In genomic region chr5:143386797-143387621, GRCm38 (mm10) we compare ENCODE assay signal across 9 mouse cellular contexts. TPM values are rescaled to one million over a fixed set of nuclear protein-coding genes. Genes with fewer than 3 reads are reported as not detected.
DNase-seq lines count a peak whose midpoint lies in the region; ATAC-seq and TF ChIP-seq lines count a peak whose summit lies in the region.
"Had no signal": no experiment of that assay in that cellular context is flagged by ENCODE, and none has a peak within 500 bp of the region (broad histone marks: within the 10 kb centered on the region; RNA-seq: fewer than 3 reads in every experiment).

No protein-coding gene starts in this region.

- 0 out of 2 replicates have a peak, but pooled peaks have one; percentile 4 for ATAC-seq in forebrain, embryonic 15.5 days (replicated peaks)
- ATAC-seq in limb, embryonic 14.5 days (ENCODE audit: low FRiP score, low read depth), result no peak
- ATAC-seq in midbrain, postnatal 0 days (ENCODE audit: low FRiP score), result no peak
- ATAC-seq in inflammation-experienced regulatory T-cells, adult 6 months, result no peak

- TF ChIP-seq EP300 in heart, adult 2 months (IDR thresholded peaks at IDR 0.05; ENCODE audit: insufficient read depth, low read depth, low read length), result no peak
- TF ChIP-seq EP300 in ES-Bruce4 (IDR thresholded peaks at IDR 0.05; ENCODE audit: insufficient read depth, low read depth, low read length), result no peak

- H3K27me3 ChIP-seq in heart, adult 2 months (ENCODE audit: control insufficient read depth, insufficient read depth, low read length), result peaks cover 2% of the 10 kb centered on the region
- no peaks in the 10 kb centered on the region for H3K27me3 ChIP-seq in ES-Bruce4 (ENCODE audit: control insufficient read depth, insufficient read depth, low read length, poor library complexity, severe bottlenecking)
- peaks cover 15% of the 10 kb centered on the region for H3K27me3 ChIP-seq in forebrain, embryonic 15.5 days
- H3K27me3 ChIP-seq in limb, embryonic 14.5 days (ENCODE audit: control insufficient read depth, insufficient read depth, low read length), result peaks cover 13% of the 10 kb centered on the region; the same call in 1 of the 2 replicates
- peaks cover 15% of the 10 kb centered on the region for H3K27me3 ChIP-seq in midbrain, postnatal 0 days (ENCODE audit: insufficient read depth, low read length)

- peak overlapping the region; percentile 10; the same call in 1 of the 2 replicates for H3K4me3 ChIP-seq in heart, adult 2 months
- H3K4me3 ChIP-seq in ES-Bruce4 (ENCODE audit: low read depth, low read length), result peak overlapping the region; percentile 66
- H3K4me3 ChIP-seq in forebrain, embryonic 15.5 days, result peak overlapping the region; percentile 28
- H3K4me3 ChIP-seq in limb, embryonic 14.5 days (replicated peaks; ENCODE audit: low read length), result peak overlapping the region; percentile 28
- H3K4me3 ChIP-seq in midbrain, postnatal 0 days (ENCODE audit: low read depth, low read length), result peak overlapping the region; percentile 39

- no peaks in the 10 kb centered on the region for H3K9me3 ChIP-seq in ES-Bruce4 (replicated peaks; ENCODE audit: control insufficient read depth, insufficient read depth, low read length, poor library complexity, severe bottlenecking)
- H3K9me3 ChIP-seq in forebrain, embryonic 15.5 days, result no peaks in the 10 kb centered on the region
- no peaks in the 10 kb centered on the region for H3K9me3 ChIP-seq in limb, embryonic 14.5 days (ENCODE audit: control insufficient read depth, low read length)
- no peaks in the 10 kb centered on the region for H3K9me3 ChIP-seq in midbrain, postnatal 0 days (ENCODE audit: low read length)

- H3K4me1 ChIP-seq in heart, adult 2 months (ENCODE audit: control insufficient read depth, insufficient read depth, low read length), result no peaks in the 10 kb centered on the region
- no peaks in the 10 kb centered on the region for H3K4me1 ChIP-seq in ES-Bruce4 (ENCODE audit: control insufficient read depth, insufficient read depth, low read length)
- peaks cover 3% of the 10 kb centered on the region; the same call in 1 of the 2 replicates for H3K4me1 ChIP-seq in forebrain, embryonic 15.5 days
- H3K4me1 ChIP-seq in limb, embryonic 14.5 days (ENCODE audit: control insufficient read depth, insufficient read depth, low read length), result peaks cover 5% of the 10 kb centered on the region; the same call in 1 of the 2 replicates
- H3K4me1 ChIP-seq in midbrain, postnatal 0 days (ENCODE audit: insufficient read depth, low read length), result no peaks in the 10 kb centered on the region

- no peak for DNase-seq in heart, adult 2 months
- DNase-seq in heart, adult 18-20 months, result no peak
- no peak for DNase-seq in limb, embryonic 14.5 days (ENCODE audit: low spot score)
- peak; percentile 31 for DNase-seq in midbrain, postnatal 0 days (ENCODE audit: low spot score)
- no peak for DNase-seq in frontal cortex, postnatal 36 days (ENCODE audit: low spot score in 2 of 2)

- intact Hi-C loops in heart, adult 2 months (cut with DNase I), result no loop called here

- no peaks in the 10 kb centered on the region for H3K79me2 ChIP-seq in heart, adult 2 months (replicated peaks; ENCODE audit: control insufficient read depth, insufficient read depth, low read length)

- H3K9ac ChIP-seq in heart, adult 2 months (ENCODE audit: low read depth, low read length), result no peak overlapping the region
- H3K9ac ChIP-seq in ES-Bruce4 (ENCODE audit: low read depth, poor library complexity, severe bottlenecking), result peak overlapping the region; percentile 18; the same call in 1 of the 2 replicates
- no peak overlapping the region for H3K9ac ChIP-seq in forebrain, embryonic 15.5 days (replicated peaks)
- H3K9ac ChIP-seq in limb, embryonic 14.5 days (ENCODE audit: low read depth, low read length, severe bottlenecking), result peak overlapping the region; percentile 38; the same call in 1 of the 2 replicates
- peak overlapping the region; percentile 33; the same call in 1 of the 2 replicates for H3K9ac ChIP-seq in midbrain, postnatal 0 days (replicated peaks; ENCODE audit: low read length, poor library complexity, severe bottlenecking)

- H3K4me2 ChIP-seq in forebrain, embryonic 15.5 days (replicated peaks), result peak overlapping the region; percentile 49
- peak overlapping the region; percentile 54 for H3K4me2 ChIP-seq in limb, embryonic 14.5 days (replicated peaks; ENCODE audit: low read depth, low read length, severe bottlenecking)
- H3K4me2 ChIP-seq in midbrain, postnatal 0 days (ENCODE audit: low read depth, low read length, poor library complexity, severe bottlenecking), result peak overlapping the region; percentile 83

- WGBS in heart, adult 2 months, result 9% methylated on average over 39 of the region's 39 CpGs
- 8% methylated on average over 38 of the region's 39 CpGs for WGBS in forebrain, embryonic 15.5 days
- WGBS in limb, embryonic 14.5 days, result 10% methylated on average over 38 of the region's 39 CpGs
- 12% methylated on average over 39 of the region's 39 CpGs for WGBS in midbrain, postnatal 0 days

- H3K27ac ChIP-seq in heart, adult 2 months, result no peak overlapping the region
- H3K27ac ChIP-seq in ES-Bruce4 (ENCODE audit: insufficient read depth, low read length), result no peak overlapping the region
- no peak overlapping the region for H3K27ac ChIP-seq in forebrain, embryonic 15.5 days (replicated peaks)
- no peak overlapping the region for H3K27ac ChIP-seq in limb, embryonic 14.5 days (replicated peaks; ENCODE audit: low read depth, low read length)
- H3K27ac ChIP-seq in midbrain, postnatal 0 days (ENCODE audit: low read depth, low read length), result no peak overlapping the region

- no peak for TF ChIP-seq CTCF in heart, adult 2 months (IDR thresholded peaks at IDR 0.05)
- TF ChIP-seq CTCF in ES-Bruce4 (IDR thresholded peaks at IDR 0.05; ENCODE audit: low read depth, low read length), result peak; percentile 39
- peak; percentile 41 for TF ChIP-seq CTCF in midbrain, postnatal 0 days (IDR thresholded peaks at IDR 0.05)

- TF ChIP-seq POLR2A in heart, adult 2 months (IDR thresholded peaks at IDR 0.05; ENCODE audit: insufficient read depth, low read depth, low read length), result no peak
- TF ChIP-seq POLR2A in ES-Bruce4 (IDR thresholded peaks at IDR 0.05; ENCODE audit: insufficient read depth, low read length), result no peak
- no peak for TF ChIP-seq POLR2A in limb, embryonic 14.5 days (IDR thresholded peaks at IDR 0.05; ENCODE audit: borderline replicate concordance, extremely low read depth, insufficient read depth, insufficient read length)

- no peaks in the 10 kb centered on the region for H3K36me3 ChIP-seq in heart, adult 2 months (ENCODE audit: control insufficient read depth, insufficient read depth, low read length)
- no peaks in the 10 kb centered on the region for H3K36me3 ChIP-seq in ES-Bruce4 (ENCODE audit: control insufficient read depth, insufficient read depth, low read length, poor library complexity, severe bottlenecking)
- no peaks in the 10 kb centered on the region for H3K36me3 ChIP-seq in forebrain, embryonic 15.5 days
- H3K36me3 ChIP-seq in limb, embryonic 14.5 days (ENCODE audit: control insufficient read depth, insufficient read depth, low read length), result no peaks in the 10 kb centered on the region
- H3K36me3 ChIP-seq in midbrain, postnatal 0 days (ENCODE audit: insufficient read depth, low read length), result no peaks in the 10 kb centered on the region

RNA-seq across cellular contexts. Expression of gene Kdelr2, which starts 16.6 kb away (rescaled TPM):
- 10 to 100 TPM; 49.6 to 52.3 TPM for total RNA-seq in heart, adult 2 months (2021)
- 50.5 and 76.6 TPM in 2 replicates for polyA plus RNA-seq in heart, adult 2 months (2012; rRNA removed)
- total RNA-seq in heart, adult 18-20 months (2021), result 10 to 100 TPM; 48.7 to 49.0 TPM
- 80.1 and 80.4 TPM in 2 replicates for polyA plus RNA-seq in ES-Bruce4 (2011; ENCODE audit: insufficient read depth, insufficient read length, low read depth, missing spikeins)
- polyA plus RNA-seq in forebrain, embryonic 15.5 days (2015; fragmentation: Nextera tagmentation; extraction: Ambion mirVana), result 117 and 128 TPM in 2 replicates
- 189 and 268 TPM in 2 replicates for polyA plus RNA-seq in limb, embryonic 14.5 days (2012; rRNA removed)
- polyA plus RNA-seq in limb, embryonic 14.5 days (2014; fragmentation: Nextera tagmentation; extraction: Ambion mirVana), result 463 and 493 TPM in 2 replicates
- total RNA-seq in midbrain, postnatal 0 days (2014; rRNA removed), result 82.4 and 97.3 TPM in 2 replicates
- 128 and 138 TPM in 2 replicates for polyA plus RNA-seq in midbrain, postnatal 0 days (2015; fragmentation: Nextera tagmentation; extraction: Ambion mirVana)
- 100 to 1,000 TPM in 1 of 3 experiments, 10 to 100 TPM in 2; 76.8 to 100 (median 78.4) TPM for polyA plus RNA-seq in inflammation-experienced regulatory T-cells, adult 6 months (2017; shearing (Covaris generic))

RNA-seq across cellular contexts. Expression of gene Grid2ip, which starts 29.9 kb away (rescaled TPM):
- not detected for total RNA-seq in heart, adult 2 months (2021)
- not detected in 2 replicates for polyA plus RNA-seq in heart, adult 2 months (2012; rRNA removed)
- total RNA-seq in heart, adult 18-20 months (2021), result not detected
- 0.38 and 0.57 TPM in 2 replicates for polyA plus RNA-seq in ES-Bruce4 (2011; ENCODE audit: insufficient read depth, insufficient read length, low read depth, missing spikeins)
- 0.42 and 0.88 TPM in 2 replicates for polyA plus RNA-seq in forebrain, embryonic 15.5 days (2015; fragmentation: Nextera tagmentation; extraction: Ambion mirVana)
- polyA plus RNA-seq in limb, embryonic 14.5 days (2012; rRNA removed), result 1.5 and 2.2 TPM in 2 replicates
- 0.51 and 0.89 TPM in 2 replicates for polyA plus RNA-seq in limb, embryonic 14.5 days (2014; fragmentation: Nextera tagmentation; extraction: Ambion mirVana)
- 2.3 and 2.8 TPM in 2 replicates for total RNA-seq in midbrain, postnatal 0 days (2014; rRNA removed)
- 0.33 and 0.60 TPM in 2 replicates for polyA plus RNA-seq in midbrain, postnatal 0 days (2015; fragmentation: Nextera tagmentation; extraction: Ambion mirVana)
- polyA plus RNA-seq in inflammation-experienced regulatory T-cells, adult 6 months (2017; shearing (Covaris generic)), result not detected
- polyA plus RNA-seq: gonadal fat pad, adult 2 months had no signal

RNA-seq across cellular contexts. Expression of gene Zdhhc4, which starts 58.0 kb away (rescaled TPM):
- total RNA-seq in heart, adult 2 months (2021), result 10 to 100 TPM; 26.6 to 26.7 TPM
- 48.4 and 49.7 TPM in 2 replicates for polyA plus RNA-seq in heart, adult 2 months (2012; rRNA removed)
- 10 to 100 TPM; 25.1 to 26.3 TPM for total RNA-seq in heart, adult 18-20 months (2021)
- 27.2 and 28.9 TPM in 2 replicates for polyA plus RNA-seq in ES-Bruce4 (2011; ENCODE audit: insufficient read depth, insufficient read length, low read depth, missing spikeins)
- polyA plus RNA-seq in forebrain, embryonic 15.5 days (2015; fragmentation: Nextera tagmentation; extraction: Ambion mirVana), result 73.5 and 75.0 TPM in 2 replicates
- 67.2 and 92.8 TPM in 2 replicates for polyA plus RNA-seq in limb, embryonic 14.5 days (2012; rRNA removed)
- 85.2 and 86.3 TPM in 2 replicates for polyA plus RNA-seq in limb, embryonic 14.5 days (2014; fragmentation: Nextera tagmentation; extraction: Ambion mirVana)
- 70.8 and 93.0 TPM in 2 replicates for total RNA-seq in midbrain, postnatal 0 days (2014; rRNA removed)
- 94.5 and 96.9 TPM in 2 replicates for polyA plus RNA-seq in midbrain, postnatal 0 days (2015; fragmentation: Nextera tagmentation; extraction: Ambion mirVana)
- polyA plus RNA-seq in inflammation-experienced regulatory T-cells, adult 6 months (2017; shearing (Covaris generic)), result 10 to 100 TPM; 52.1 to 67.4 (median 67.2) TPM

Comparison
In these comparisons a context has a peak if more than half of its experiments do, and no peak if none do; other contexts are left out.
1. H3K4me3 ChIP-seq: peak in every context shown above with its lines; median percentile 66 in ES-Bruce4; 39 in midbrain, postnatal 0 days; 28 in forebrain, embryonic 15.5 days; 28 in limb, embryonic 14.5 days; 10 in heart, adult 2 months.
2. H3K9ac ChIP-seq: peak in ES-Bruce4 (single experiment), limb, embryonic 14.5 days (single experiment) and midbrain, postnatal 0 days (single experiment); none in heart, adult 2 months (single experiment) and forebrain, embryonic 15.5 days (single experiment).
3. Peak in every context shown above with its lines, with median percentiles within 50 percentile points of each other: H3K4me2 ChIP-seq.